ENCODE assay signal across 8 mouse cellular contexts in the genomic region with DNA sequence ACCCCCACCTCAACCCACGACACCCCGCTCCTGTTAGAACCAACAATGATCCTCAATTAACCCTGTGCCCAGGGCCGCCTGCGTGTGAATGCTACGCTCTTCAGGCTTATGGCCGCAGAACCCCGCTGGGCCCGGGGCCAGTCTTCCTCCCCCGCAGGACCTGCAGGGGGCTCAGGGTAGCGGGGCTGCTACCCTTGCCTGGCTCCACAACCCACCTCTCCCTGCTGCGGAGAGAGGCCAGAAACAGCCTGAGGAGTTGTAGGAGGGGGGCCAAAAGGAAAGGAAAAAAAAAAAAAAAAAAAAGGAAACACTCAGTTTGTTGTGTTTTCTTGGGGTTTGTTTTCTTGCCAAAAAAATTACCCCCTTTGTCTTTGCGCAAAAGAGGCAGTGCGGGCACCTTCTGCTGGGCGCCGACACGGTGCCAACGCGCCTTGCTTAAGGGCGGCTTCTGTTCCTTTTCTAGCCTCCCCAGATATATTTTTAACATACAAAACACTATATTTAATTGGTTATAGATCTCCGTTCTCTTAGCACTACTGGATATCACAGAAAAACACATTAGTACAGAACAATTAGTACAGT.
A peak's percentile ranks its signal among the peaks of the same experiment; 100 is the strongest.
DNase-seq lines count a peak whose midpoint lies in the region; ATAC-seq lines count a peak whose summit lies in the region.

No protein-coding gene starts in this region.

- no peak overlapping the region for H3K27ac ChIP-seq in lung, embryonic 15.5 days

- DNase-seq in lung, postnatal 36 days: no peak
- DNase-seq in heart, postnatal 10 days: peak; percentile 12 to 20
- DNase-seq in mesoderm, embryonic 11.5 days (ENCODE audit: low read depth, low spot score): peak; percentile 52
- DNase-seq in urinary bladder, postnatal 36 days (ENCODE audit: low spot score in 2 of 2): no peak
- no peak for DNase-seq in spleen, postnatal 36 days (ENCODE audit: low spot score in 2 of 2)
- DNase-seq in kidney, adult 18-20 months: no peak

- 9% methylated on average over 20 of the region's 20 CpGs for WGBS in lung, embryonic 15.5 days

- no peaks in the 10 kb centered on the region for H3K36me3 ChIP-seq in lung, embryonic 15.5 days

- H3K9ac ChIP-seq in lung, embryonic 15.5 days: peak overlapping the region; percentile 36

- intact Hi-C loops in heart, postnatal 10 days (cut with DNase I): loop anchor here (5.0 kb wide), 1 partner anchor 147 kb away; a partner anchor contains a TSS

- H3K4me2 ChIP-seq in lung, embryonic 15.5 days: peak overlapping the region; percentile 92

- peak; percentile 55; the same call in 1 of the 2 replicates for ATAC-seq in lung, embryonic 15.5 days (ENCODE audit: borderline replicate concordance, extremely low read depth, low FRiP score, low TSS enrichment)
- ATAC-seq in common myeloid progenitor, adult 5-6 weeks (replicated peaks; ENCODE audit: low read depth, poor library complexity, severe bottlenecking): peak; percentile 50

- H3K4me3 ChIP-seq in lung, embryonic 15.5 days: peak overlapping the region; percentile 48

- peaks cover 18% of the 10 kb centered on the region; the same call in 1 of the 2 replicates for H3K27me3 ChIP-seq in lung, embryonic 15.5 days

- H3K4me1 ChIP-seq in lung, embryonic 15.5 days: peaks cover 10% of the 10 kb centered on the region; the same call in 1 of the 2 replicates

- H3K9me3 ChIP-seq in lung, embryonic 15.5 days: no peaks in the 10 kb centered on the region

Comparison
In these comparisons a context has a peak if more than half of its experiments do, and no peak if none do; other contexts are left out.
1. DNase-seq: peak in heart, postnatal 10 days (2 of 2) and mesoderm, embryonic 11.5 days (single experiment); none in lung, postnatal 36 days (single experiment), urinary bladder, postnatal 36 days (0 of 2), spleen, postnatal 36 days (0 of 2) and kidney, adult 18-20 months (single experiment).